Mouse (Mus musculus) stomach, embryonic 16.5 days (tissue): ENCODE data around the gene Trp53i11. TPM values are rescaled to one million over a fixed set of nuclear protein-coding genes. Genes with fewer than 3 reads are reported as not detected.

Experiments
- ATAC-seq: fragments of 200-750 bp; cut with Nextera tagmentation; 2 replicates; pipeline ENCODE4 v1.8.0; 2017; ENCODE audit warnings: moderate number of reproducible peaks, moderate TSS enrichment; ENCODE audit not compliant: insufficient read depth, low FRiP score
- H3K27ac ChIP-seq: fragments of 300-500 bp; sonication (generic); 2 replicates; pipeline ENCODE4 v1.5.1; 2014; ENCODE audit warnings: low read length
- H3K27me3 ChIP-seq: fragments of 300-500 bp; sonication (generic); 2 replicates; pipeline ENCODE4 v1.6.1; 2014; ENCODE audit warnings: low read length, control low read depth, mixed read lengths; ENCODE audit not compliant: control insufficient read depth, insufficient read depth
- H3K36me3 ChIP-seq: fragments of 300-500 bp; sonication (generic); 2 replicates; pipeline ENCODE4 v1.6.1; 2014; ENCODE audit warnings: low read length; ENCODE audit not compliant: control insufficient read depth, insufficient read depth
- H3K4me1 ChIP-seq: fragments of 300-500 bp; sonication (generic); 2 replicates; pipeline ENCODE4 v1.6.1; 2014; ENCODE audit warnings: low read length, control low read depth, mixed read lengths; ENCODE audit not compliant: control insufficient read depth, insufficient read depth
- H3K4me2 ChIP-seq: fragments of 300-500 bp; sonication (generic); 2 replicates; pipeline ENCODE4 v1.6.1; 2014; ENCODE audit warnings: low read depth, low read length, mixed read lengths
- H3K4me3 ChIP-seq: fragments of 300-500 bp; sonication (generic); replicated peaks from 2 replicates; pipeline ENCODE4 v1.5.1; 2014; ENCODE audit warnings: mild to moderate bottlenecking, low read length
- H3K9ac ChIP-seq: fragments of 300-500 bp; sonication (generic); 2 replicates; pipeline ENCODE4 v1.6.1; 2014; ENCODE audit warnings: low read length
- H3K9me3 ChIP-seq: fragments of 300-500 bp; sonication (generic); replicated peaks from 2 replicates; pipeline ENCODE4 v1.6.1; 2016; ENCODE audit warnings: low read length, control low read depth; ENCODE audit not compliant: control insufficient read depth
- WGBS: fragments of 180-500 bp; shearing (Covaris S2); extraction: QIAGEN DNeasy Blood & Tissue Kit; methylation state at CpG from one replicate; pipeline ENCODE4 v1.1.7; 2014; 5-methylcytosine and 5-hydroxymethylcytosine counted together
- polyA plus RNA-seq: library from polyadenylated mRNA; unstranded; fragments of >200 nt; fragmentation: Nextera tagmentation; extraction: Ambion mirVana; gene quantifications from 2 replicates; pipeline ENCODE4 v1.2.1, GENCODE M21; 2015

The Trp53i11 gene
- polyA plus RNA-seq, 1 experiment from 2014 or later = 34.0 TPM

DNA sequence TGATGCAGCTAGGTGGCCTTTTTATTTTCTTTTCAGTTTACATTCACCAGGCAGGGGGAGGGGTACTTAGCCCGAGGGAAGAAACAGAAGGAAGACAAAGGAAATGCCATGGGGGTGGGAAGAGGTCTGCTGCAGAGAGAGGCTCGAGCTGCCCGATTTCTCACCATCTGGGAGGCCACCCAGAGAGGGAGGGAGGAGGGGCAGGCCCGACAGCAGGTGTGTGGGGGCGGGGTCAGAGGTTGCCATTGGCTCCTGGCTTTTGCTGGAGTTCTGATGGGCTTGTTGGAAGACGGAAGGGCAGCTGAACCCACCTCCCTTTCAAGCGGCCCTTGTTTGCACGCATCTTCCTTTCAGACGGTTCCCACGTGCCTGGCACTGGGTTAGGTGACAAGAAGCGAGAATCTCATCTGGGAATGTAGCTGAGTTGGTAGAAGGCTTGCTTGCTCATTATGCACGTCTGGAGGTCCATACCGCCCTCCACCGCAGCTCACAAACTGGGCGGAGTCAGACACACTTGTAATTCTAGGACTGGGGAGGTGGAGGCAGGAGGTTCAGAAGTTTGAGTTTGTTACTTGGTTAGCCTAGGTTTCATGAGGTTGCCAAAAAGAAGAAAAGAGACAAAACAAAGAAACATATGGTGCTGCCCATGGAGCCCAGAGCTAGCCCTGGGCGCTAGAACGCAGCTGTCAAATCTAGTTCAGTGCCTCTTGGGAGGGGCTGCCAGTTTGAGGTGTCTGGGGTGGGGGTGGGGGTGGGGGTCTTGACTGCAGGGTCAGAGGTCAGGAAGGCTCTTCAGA lies 10.3 kb upstream of the Trp53i11 start:
- no peak overlapping the region for H3K27ac ChIP-seq
- 10% methylated on average over 17 of the region's 17 CpGs for WGBS
- H3K4me1 ChIP-seq = peaks cover 35% of the 10 kb centered on the region
- peak overlapping the region; percentile 33 for H3K4me2 ChIP-seq
- peak overlapping the region; percentile 36; the same call in 1 of the 2 replicates for H3K9ac ChIP-seq
- H3K9me3 ChIP-seq = no peaks in the 10 kb centered on the region
- ATAC-seq = peak; percentile 41; the same call in 1 of the 2 replicates
- H3K27me3 ChIP-seq = no peaks in the 10 kb centered on the region; the same call in 1 of the 2 replicates
- peak overlapping the region; percentile 15 for H3K4me3 ChIP-seq
- H3K36me3 ChIP-seq = no peaks in the 10 kb centered on the region

DNA sequence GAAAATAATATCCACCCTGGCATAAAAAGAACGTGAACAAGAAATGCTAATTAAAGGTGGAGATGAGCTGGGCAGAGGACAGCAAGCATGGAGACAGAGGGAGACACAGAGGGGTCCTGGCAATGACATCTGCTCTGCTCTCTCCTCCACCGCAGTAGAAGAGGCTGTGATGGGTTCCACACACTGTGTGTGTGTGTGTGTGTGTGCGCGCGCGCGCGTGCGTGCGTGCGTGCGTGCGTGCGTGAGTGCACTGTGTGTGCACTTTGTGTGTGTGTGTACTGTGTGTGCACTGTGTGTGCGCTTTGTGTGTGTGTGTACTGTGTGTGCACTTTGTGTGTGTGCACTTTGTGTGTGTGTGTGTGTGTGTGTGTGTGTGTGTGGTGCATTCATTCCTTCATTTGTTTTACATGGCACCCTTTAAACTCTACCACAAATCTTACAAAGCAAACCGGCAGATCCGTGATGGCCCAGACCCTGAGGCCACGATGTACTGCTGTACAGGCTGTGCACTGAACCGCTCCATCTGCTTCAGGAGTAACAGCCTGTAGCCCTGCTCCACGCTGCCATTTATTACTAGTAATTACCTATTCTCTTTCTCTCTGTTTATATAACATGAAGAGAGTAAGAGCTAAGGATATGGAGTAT lies 9.6 kb upstream of the Trp53i11 start:
- H3K4me1 ChIP-seq = peaks cover 32% of the 10 kb centered on the region
- no peak overlapping the region for H3K4me2 ChIP-seq
- 80% methylated on average over 20 of the region's 20 CpGs for WGBS
- no peak overlapping the region for H3K9ac ChIP-seq
- no peaks in the 10 kb centered on the region for H3K36me3 ChIP-seq
- H3K9me3 ChIP-seq = no peaks in the 10 kb centered on the region
- H3K27me3 ChIP-seq = no peaks in the 10 kb centered on the region; the same call in 1 of the 2 replicates
- H3K4me3 ChIP-seq = no peak overlapping the region
- H3K27ac ChIP-seq = no peak overlapping the region
- no peak for ATAC-seq

DNA sequence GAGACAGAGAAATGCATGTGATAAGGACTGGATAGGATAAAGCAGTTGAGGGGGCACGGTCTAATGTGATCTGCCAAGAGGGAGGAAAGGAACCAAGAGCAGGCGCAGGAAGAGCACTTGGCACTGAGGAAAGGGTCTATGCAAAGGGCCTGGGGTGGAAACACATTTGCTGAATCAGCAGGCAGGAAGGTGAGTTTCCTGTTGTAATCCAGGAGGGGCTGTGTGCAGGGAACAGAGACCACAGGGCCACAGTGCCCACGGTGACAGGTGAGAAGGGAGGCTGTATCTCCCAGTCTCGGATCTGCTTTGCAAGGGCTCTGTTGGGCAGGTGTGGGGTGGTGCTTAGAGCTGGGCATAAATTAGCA lies 9.1 kb upstream of the Trp53i11 start:
- H3K4me1 ChIP-seq = peaks cover 37% of the 10 kb centered on the region
- no peak overlapping the region for H3K4me2 ChIP-seq
- no peak overlapping the region for H3K27ac ChIP-seq
- no peaks in the 10 kb centered on the region for H3K36me3 ChIP-seq
- no peaks in the 10 kb centered on the region for H3K9me3 ChIP-seq
- no peaks in the 10 kb centered on the region; the same call in 1 of the 2 replicates for H3K27me3 ChIP-seq
- ATAC-seq = no peak
- H3K4me3 ChIP-seq = no peak overlapping the region
- no peak overlapping the region for H3K9ac ChIP-seq
- WGBS = 82% methylated on average over 4 of the region's 4 CpGs

DNA sequence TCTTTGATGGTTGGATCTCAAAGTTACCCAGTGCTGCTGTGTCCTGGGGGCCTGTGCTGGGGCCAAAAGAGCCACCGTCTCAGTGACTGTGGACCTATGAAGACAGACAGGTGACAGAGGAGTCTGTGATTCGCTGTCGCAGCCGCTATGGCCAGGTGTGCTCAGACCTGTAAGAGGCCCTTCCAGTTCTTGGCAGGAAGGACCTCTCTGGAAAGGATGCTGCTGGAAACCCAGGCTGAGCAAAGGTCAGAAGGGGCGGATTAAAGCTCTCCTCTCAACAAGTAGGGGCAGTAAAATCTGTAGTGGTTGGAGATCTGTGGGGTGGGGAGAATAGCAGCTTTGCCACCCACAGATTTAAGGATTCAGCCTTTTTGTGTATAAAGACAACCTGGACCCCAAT lies 7.7 kb upstream of the Trp53i11 start:
- Histone ChIP-seq H3K9me3 (no peaks in the 10 kb centered on the region), H3K27me3 (no peaks in the 10 kb centered on the region; the same call in 1 of the 2 replicates), H3K9ac (peak overlapping the region; percentile 65; the same call in 1 of the 2 replicates), H3K36me3 (no peaks in the 10 kb centered on the region), H3K4me3 (no peak overlapping the region), H3K27ac (no peak overlapping the region), H3K4me1 (peaks cover 32% of the 10 kb centered on the region), H3K4me2 (no peak overlapping the region)
- WGBS = 75% methylated on average over 5 of the region's 5 CpGs
- ATAC-seq = no peak

DNA sequence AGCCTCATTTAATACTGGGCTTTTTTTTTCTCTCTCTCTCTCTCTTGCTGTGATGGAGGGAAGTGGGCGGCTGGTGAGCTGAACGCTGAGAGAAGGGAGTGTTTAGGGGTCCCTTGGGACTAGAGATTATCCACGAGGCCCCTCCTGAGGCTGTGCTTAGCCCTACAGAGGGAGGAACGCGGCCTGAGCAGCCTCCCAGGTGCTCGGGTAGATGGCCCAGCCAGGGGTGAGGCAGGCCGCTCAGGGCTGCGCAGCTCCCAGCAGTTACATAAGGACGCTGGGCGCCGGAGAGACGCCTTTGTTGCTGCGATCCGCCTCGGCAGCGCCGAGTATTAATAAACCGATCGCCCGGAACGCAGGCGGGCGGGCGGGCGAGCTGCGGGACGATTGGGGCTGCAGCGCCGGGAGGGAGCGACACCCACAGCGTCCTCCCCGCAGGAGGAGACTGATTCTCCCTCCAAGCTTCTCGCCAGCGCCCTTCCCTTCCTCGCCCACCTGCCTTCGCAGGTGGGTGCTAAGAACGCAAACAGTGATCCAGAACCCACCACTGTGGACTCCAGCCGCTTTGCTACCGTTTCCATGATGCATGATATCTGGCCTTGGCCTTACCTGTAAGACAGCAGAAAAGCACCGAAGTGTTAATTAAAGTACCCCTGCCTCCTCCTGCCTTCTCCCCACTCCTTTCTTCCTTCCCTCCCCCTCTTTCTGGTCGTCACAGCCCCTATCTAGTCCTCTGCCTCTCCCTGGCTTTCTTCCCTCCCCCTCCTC lies 7.1 kb upstream of the Trp53i11 start:
- Histone ChIP-seq H3K27ac (no peak overlapping the region), H3K9ac (peak overlapping the region; percentile 65), H3K36me3 (no peaks in the 10 kb centered on the region), H3K9me3 (no peaks in the 10 kb centered on the region), H3K4me1 (peaks cover 27% of the 10 kb centered on the region), H3K4me3 (peak overlapping the region; percentile 34), H3K27me3 (no peaks in the 10 kb centered on the region; the same call in 1 of the 2 replicates), H3K4me2 (peak overlapping the region; percentile 48)
- ATAC-seq = no peak
- WGBS = 3% methylated on average over 40 of the region's 41 CpGs

DNA sequence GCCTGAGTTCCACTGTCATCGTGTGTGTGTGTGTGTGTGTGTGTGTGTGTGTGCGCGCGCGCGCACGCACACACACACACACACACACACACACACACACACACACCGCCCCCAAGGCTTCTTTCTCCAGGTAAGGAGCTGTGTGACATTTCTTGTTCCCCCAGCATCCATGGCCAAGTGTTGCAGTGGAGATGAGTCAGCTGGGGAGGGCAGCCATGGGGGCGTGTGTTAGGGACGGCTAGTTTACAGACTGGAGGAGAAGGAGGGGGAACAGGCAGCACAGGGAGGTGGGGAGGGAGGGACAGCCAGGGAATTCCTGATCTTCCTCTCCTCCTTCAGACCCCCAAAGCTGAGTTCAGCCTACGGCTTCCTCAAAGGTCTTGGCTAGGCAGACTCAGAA lies 4.5 kb upstream of the Trp53i11 start:
- WGBS = 74% methylated on average over 11 of the region's 11 CpGs
- H3K9ac ChIP-seq = no peak overlapping the region
- no peaks in the 10 kb centered on the region for H3K36me3 ChIP-seq
- H3K4me2 ChIP-seq = no peak overlapping the region
- H3K27me3 ChIP-seq = no peaks in the 10 kb centered on the region; the same call in 1 of the 2 replicates
- H3K4me1 ChIP-seq = peaks cover 10% of the 10 kb centered on the region
- H3K4me3 ChIP-seq = no peak overlapping the region
- H3K9me3 ChIP-seq = no peaks in the 10 kb centered on the region
- H3K27ac ChIP-seq = no peak overlapping the region
- no peak for ATAC-seq

DNA sequence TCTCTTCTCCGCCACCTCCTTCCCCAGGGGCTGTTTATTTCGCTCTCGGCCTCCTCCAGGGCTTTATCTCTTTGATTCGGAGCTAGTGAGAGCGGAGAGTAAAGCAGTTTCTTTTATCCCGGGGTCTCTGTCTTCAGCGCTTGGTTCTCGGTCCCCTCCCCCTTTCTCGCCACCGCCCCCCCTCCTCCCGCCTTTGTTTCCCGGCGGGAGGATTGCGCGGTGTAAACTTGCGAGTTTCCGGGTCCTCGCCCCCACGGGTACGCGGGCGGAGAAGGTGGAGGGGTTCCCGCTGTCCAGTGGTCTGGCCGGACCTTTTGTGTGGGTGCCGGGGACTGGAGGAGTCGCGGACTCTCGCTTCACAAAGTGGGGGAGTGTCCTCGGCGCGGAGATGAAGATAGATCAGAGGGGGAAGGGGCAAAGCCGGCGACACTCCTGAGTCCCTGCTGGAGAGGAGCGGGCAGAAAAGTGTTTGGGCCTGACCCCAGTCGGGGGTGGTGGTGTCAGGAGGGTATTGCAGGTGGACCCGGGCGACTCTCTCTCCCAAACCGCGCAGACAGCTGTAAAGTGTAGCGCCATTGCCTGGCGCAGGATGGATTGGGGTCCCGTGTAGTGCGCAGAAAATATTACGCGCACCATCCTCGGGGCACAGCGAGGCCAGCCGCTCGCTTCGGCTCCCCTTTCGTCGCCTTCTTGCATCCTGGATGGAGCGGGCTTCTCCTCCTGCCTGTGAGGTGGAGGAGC lies 842 bp downstream of the Trp53i11 start:
- WGBS = under 1% methylated on average over 53 of the region's 53 CpGs
- H3K4me1 ChIP-seq = peaks cover 33% of the 10 kb centered on the region
- peak overlapping the region; percentile 85 for H3K4me2 ChIP-seq
- H3K27me3 ChIP-seq = no peaks in the 10 kb centered on the region
- peak overlapping the region; percentile 80 for H3K9ac ChIP-seq
- peak overlapping the region; percentile 64 for H3K4me3 ChIP-seq
- H3K27ac ChIP-seq = peak overlapping the region; percentile 76
- H3K9me3 ChIP-seq = no peaks in the 10 kb centered on the region
- no peaks in the 10 kb centered on the region for H3K36me3 ChIP-seq
- ATAC-seq = no peak

DNA sequence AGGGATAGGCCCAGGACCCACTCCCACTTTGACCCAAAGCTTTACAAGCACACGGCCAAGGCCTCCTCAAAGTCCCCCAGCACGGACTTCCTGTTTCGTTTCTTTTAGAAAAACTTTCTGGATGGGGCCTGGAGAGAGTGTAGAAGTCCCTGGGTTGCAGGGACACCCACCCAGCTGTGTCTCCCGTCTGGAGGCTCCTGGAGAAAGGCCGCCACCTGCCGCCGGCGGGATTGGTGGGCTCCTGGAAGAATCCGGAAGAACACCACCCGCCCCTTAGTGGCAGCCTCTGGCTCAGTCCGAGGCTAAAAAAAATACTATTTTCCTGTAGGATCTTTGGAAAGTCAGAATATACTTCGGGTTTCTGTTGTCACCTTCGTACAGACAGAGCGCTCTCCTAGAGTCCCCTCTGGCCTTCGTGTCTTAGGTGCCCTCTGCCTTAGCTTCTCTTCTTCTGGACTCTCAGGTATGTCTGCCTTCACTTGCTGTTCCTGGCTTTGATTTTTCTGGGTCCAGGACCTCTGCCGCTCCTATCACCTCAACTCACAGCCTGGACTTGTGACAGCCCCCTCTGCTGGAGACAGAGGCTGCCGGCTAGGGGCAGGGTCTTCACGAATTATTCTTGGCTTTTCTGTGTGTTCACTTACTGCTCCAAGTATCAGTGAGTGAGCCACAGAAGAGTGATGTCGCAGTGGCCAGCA lies 1.6 kb downstream of the Trp53i11 start:
- Histone ChIP-seq H3K36me3 (no peaks in the 10 kb centered on the region), H3K9ac (peak overlapping the region; percentile 80), H3K4me1 (peaks cover 32% of the 10 kb centered on the region), H3K9me3 (no peaks in the 10 kb centered on the region), H3K27ac (peak overlapping the region; percentile 76), H3K4me3 (peak overlapping the region; percentile 64), H3K4me2 (peak overlapping the region; percentile 85), H3K27me3 (no peaks in the 10 kb centered on the region)
- peak; percentile 11; the same call in 1 of the 2 replicates for ATAC-seq
- WGBS = 9% methylated on average over 19 of the region's 19 CpGs
